Mouse (Mus musculus) myocyte (in vitro differentiated cells): ENCODE data around the gene Tlr12.
"Not testable (repeated sequence)": the region's sequence is repeated elsewhere in the genome, so short reads cannot be mapped to it uniquely, and the experiment has no call there.

Experiments used
- MYOG ChIP-seq, 3 experiments: IDR thresholded peaks; one replicate each; pipeline ENCODE4 v1.6.1; 2011; ENCODE audit warnings: control low read depth in 2 of 3, low read depth in 2 of 3, mild to moderate bottlenecking in 2 of 3; ENCODE audit not compliant: insufficient read length in 2 of 3, control insufficient read depth in 1 of 3, insufficient read depth in 1 of 3
- POLR2A ChIP-seq: IDR thresholded peaks from one replicate; pipeline ENCODE4 v1.6.1; 2011; ENCODE audit warnings: low read depth, mild to moderate bottlenecking, control low read depth, moderate library complexity; ENCODE audit not compliant: insufficient read length
- POLR2AphosphoS2 ChIP-seq: IDR thresholded peaks from one replicate; pipeline ENCODE4 v1.6.1; 2011; ENCODE audit warnings: low read depth, control low read depth; ENCODE audit not compliant: insufficient read length

DNA sequence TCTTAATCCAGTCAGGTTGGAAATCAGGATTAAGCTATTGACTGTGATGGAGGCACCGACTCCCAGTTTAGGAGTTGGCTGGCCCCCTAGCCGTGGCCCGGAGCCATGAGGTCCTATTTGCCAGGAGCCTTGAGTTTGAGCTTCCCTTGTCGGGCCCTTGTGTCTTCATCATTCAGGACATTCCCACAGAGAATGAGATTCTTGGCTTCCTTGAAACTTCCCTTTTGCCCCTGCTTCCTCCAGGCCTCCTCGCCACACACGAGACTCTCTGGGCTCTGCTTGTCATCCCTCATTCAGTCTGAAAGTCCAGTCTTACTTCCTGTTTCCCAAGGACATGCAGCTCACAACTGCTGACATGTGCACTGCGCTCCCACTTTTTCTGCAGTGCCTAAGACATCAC lies 47.9 kb upstream of the Tlr12 start:
- TF ChIP-seq POLR2AphosphoS2; MYOG (IDR thresholded peaks at IDR 0.05; ENCODE audit: control insufficient read depth in 1 of 3, insufficient read depth in 1 of 3, insufficient read length in 2 of 3, low read depth in 2 of 3); POLR2A: not testable (repeated sequence)
